Mouse (Mus musculus): ENCODE data around the gene Farsb. TPM values are rescaled to one million over a fixed set of nuclear protein-coding genes. Genes with fewer than 3 reads are reported as not detected.

Gene Farsb
- polyA plus RNA-seq, 1 experiment from 2014 or later = 187 TPM

- no peak overlapping the region for H3K9ac ChIP-seq
- H3K4me1 ChIP-seq (replicated peaks) = 0 out of 2 replicates have a peak, but pooled peaks cover 8% of the 10 kb centered on the region
- H3K4me3 ChIP-seq (replicated peaks) = no peak overlapping the region
- no peaks in the 10 kb centered on the region for H3K9me3 ChIP-seq
- no peaks in the 10 kb centered on the region for H3K36me3 ChIP-seq
- no peak overlapping the region for H3K27ac ChIP-seq
- H3K4me2 ChIP-seq (replicated peaks) = no peak overlapping the region
- no peaks in the 10 kb centered on the region for H3K27me3 ChIP-seq (replicated peaks)
- 27% methylated on average over 6 of the region's 6 CpGs for WGBS
- peak; percentile 55 for ATAC-seq
These were observed 118.6 kb downstream of the Farsb start for GRCm38 (mm10) chr1:78370121-78370520.

Other genes starting within 250 kb of the Farsb start
- gene Sgpp2, start 178.6 kb downstream of the Farsb start, polyA plus RNA-seq (2015; fragmentation: Nextera tagmentation; extraction: Ambion mirVana) = 35.9 and 37.9 TPM in 2 replicates
- not detected in 2 replicates for gene Mogat1, start 22.1 kb upstream of the Farsb start, polyA plus RNA-seq (2015; fragmentation: Nextera tagmentation; extraction: Ambion mirVana)
- 0.45 and 0.56 TPM in 2 replicates for gene BC035947, start 23.3 kb upstream of the Farsb start, polyA plus RNA-seq (2015; fragmentation: Nextera tagmentation; extraction: Ambion mirVana)
- 88.0 and 97.5 TPM in 2 replicates for gene Acsl3, start 168.9 kb upstream of the Farsb start, polyA plus RNA-seq (2015; fragmentation: Nextera tagmentation; extraction: Ambion mirVana)
- 4.0 and 4.1 TPM in 2 replicates for gene Utp14b, start 169.1 kb upstream of the Farsb start, polyA plus RNA-seq (2015; fragmentation: Nextera tagmentation; extraction: Ambion mirVana)

Measured in intestine, embryonic 15.5 days (tissue).